In the genomic region with DNA sequence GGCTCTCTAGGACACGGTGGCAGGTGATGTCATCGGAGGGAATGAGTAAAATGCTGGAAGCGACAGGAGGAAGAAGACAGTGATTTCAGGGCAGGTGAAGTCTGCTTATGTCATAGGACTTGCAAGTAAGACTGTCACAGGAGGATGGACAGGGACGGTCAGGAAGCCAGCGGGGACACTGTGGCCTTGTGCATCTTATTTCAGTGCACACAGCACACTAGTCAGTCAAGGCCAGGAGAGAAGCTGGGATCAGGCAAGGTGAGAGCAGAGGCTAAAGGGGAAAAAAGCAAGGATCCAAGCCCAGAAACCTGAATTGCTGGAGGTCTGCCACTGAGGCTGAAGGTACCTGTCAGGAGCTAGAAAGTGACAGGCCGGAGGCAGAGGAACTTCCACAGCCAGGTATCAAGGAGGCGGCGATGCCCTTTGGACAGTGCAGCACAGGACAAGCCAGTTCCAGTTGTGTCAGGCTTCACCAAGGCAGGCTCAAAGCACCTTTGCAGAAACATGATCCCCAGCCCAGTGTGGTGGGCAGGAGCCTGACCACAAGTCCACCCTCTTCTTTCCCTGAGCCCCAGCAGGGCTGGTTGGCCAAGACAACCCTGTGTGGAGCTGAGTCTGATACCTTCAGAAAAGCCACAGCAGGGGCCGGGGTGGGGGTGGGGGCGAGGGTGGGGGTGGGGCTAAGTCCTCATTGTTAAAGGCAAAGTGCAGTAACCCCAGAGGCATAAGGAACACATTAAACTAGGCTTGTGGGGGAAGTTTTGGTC, we compare ENCODE assay signal across 12 mouse cellular contexts. TPM values are rescaled to one million over a fixed set of nuclear protein-coding genes. Genes with fewer than 3 reads are reported as not detected.
DNase-seq lines count a peak whose midpoint lies in the region; ATAC-seq lines count a peak whose summit lies in the region.
"Had no signal": no experiment of that assay in that cellular context is flagged by ENCODE, and none has a peak within 500 bp of the region (broad histone marks: within the 10 kb centered on the region; RNA-seq: fewer than 3 reads in every experiment).

No protein-coding gene starts in this region.

- peaks cover 4% of the 10 kb centered on the region for H3K9me3 ChIP-seq in heart, embryonic 12.5 days (replicated peaks)
- H3K9me3 ChIP-seq in limb, embryonic 11.5 days (ENCODE audit: control insufficient read depth, low read length), result no peaks in the 10 kb centered on the region
- H3K9me3 ChIP-seq: lung, embryonic 15.5 days; midbrain, embryonic 12.5 days had no signal

- H3K9ac ChIP-seq in heart, embryonic 12.5 days, result no peak overlapping the region
- peak overlapping the region; percentile 45; the same call in 1 of the 2 replicates for H3K9ac ChIP-seq in limb, embryonic 11.5 days (ENCODE audit: low read length)
- H3K9ac ChIP-seq: lung, embryonic 15.5 days had no signal

- H3K27me3 ChIP-seq in heart, embryonic 12.5 days (replicated peaks), result peaks cover 12% of the 10 kb centered on the region
- no peaks in the 10 kb centered on the region for H3K27me3 ChIP-seq in limb, embryonic 11.5 days (ENCODE audit: control insufficient read depth, insufficient read depth, low read length)

- no peak overlapping the region for H3K4me2 ChIP-seq in heart, embryonic 12.5 days
- peak overlapping the region; percentile 49 for H3K4me2 ChIP-seq in limb, embryonic 11.5 days (ENCODE audit: low read depth, severe bottlenecking)
- H3K4me2 ChIP-seq: lung, embryonic 15.5 days had no signal

- H3K4me1 ChIP-seq in heart, embryonic 12.5 days (replicated peaks), result peaks cover 12% of the 10 kb centered on the region
- peaks cover 15% of the 10 kb centered on the region for H3K4me1 ChIP-seq in limb, embryonic 11.5 days (ENCODE audit: control insufficient read depth, insufficient read depth, low read length)

- no peak overlapping the region for H3K27ac ChIP-seq in heart, embryonic 12.5 days (ENCODE audit: poor library complexity, severe bottlenecking)
- peak overlapping the region; percentile 94 for H3K27ac ChIP-seq in limb, embryonic 11.5 days (replicated peaks; ENCODE audit: low read depth, low read length)
- H3K27ac ChIP-seq: left cerebral cortex, adult 2 months; lung, embryonic 15.5 days; midbrain, embryonic 12.5 days had no signal

- no peak for DNase-seq in heart, postnatal 36 days
- DNase-seq in embryo, embryonic 10.5 days (ENCODE audit: low spot score), result peak; percentile 52
- DNase-seq in kidney, adult 18-20 months, result peak; percentile 79
- peak; percentile 70 for DNase-seq in limb, embryonic 11.5 days (ENCODE audit: low spot score)
- no peak for DNase-seq in cerebellum, adult 9-11 months
- DNase-seq in left cerebral cortex, adult 8-10 months (ENCODE audit: low spot score in 2 of 2), result no peak
- no peak for DNase-seq in gastrocnemius, postnatal 10 days
- DNase-seq: B cell, adult 2 months had no signal

- intact Hi-C loops in heart, postnatal 36 days (cut with DNase I), result loop anchor here (5.0 kb wide), 2 partner anchors 92 to 327 kb away; no protein-coding TSS in a partner anchor

- no peaks in the 10 kb centered on the region for H3K36me3 ChIP-seq in heart, embryonic 12.5 days
- no peaks in the 10 kb centered on the region for H3K36me3 ChIP-seq in limb, embryonic 11.5 days (ENCODE audit: control insufficient read depth, insufficient read depth, low read length)
- H3K36me3 ChIP-seq: lung, embryonic 15.5 days; midbrain, embryonic 12.5 days had no signal

- H3K4me3 ChIP-seq in heart, embryonic 12.5 days, result no peak overlapping the region
- no peak overlapping the region for H3K4me3 ChIP-seq in limb, embryonic 11.5 days (ENCODE audit: low read depth, low read length)
- H3K4me3 ChIP-seq: left cerebral cortex, adult 2 months; lung, embryonic 15.5 days; midbrain, embryonic 12.5 days had no signal

- WGBS in heart, embryonic 12.5 days, result 59% methylated on average over 10 of the region's 10 CpGs
- 52% methylated on average over 10 of the region's 10 CpGs for WGBS in limb, embryonic 11.5 days

- peak; percentile 36; the same call in 1 of the 2 replicates for ATAC-seq in heart, embryonic 12.5 days (ENCODE audit: insufficient number of reproducible peaks, low FRiP score)
- peak; percentile 81 for ATAC-seq in limb, embryonic 11.5 days (ENCODE audit: insufficient number of reproducible peaks, low FRiP score, low TSS enrichment, low read depth)

RNA-seq across cellular contexts. Expression of a gene that starts 5.4 kb away (rescaled TPM):
- polyA plus RNA-seq in heart, embryonic 12.5 days (2016; fragmentation: Nextera tagmentation; extraction: Ambion mirVana), result 70.8 and 71.5 TPM in 2 replicates
- total RNA-seq in heart, postnatal 36 days (2021), result 100 to 1,000 TPM; 165 to 209 TPM
- polyA plus RNA-seq in limb, embryonic 11.5 days (2014; fragmentation: Nextera tagmentation; extraction: Ambion mirVana), result 50.9 and 53.9 TPM in 2 replicates
- total RNA-seq in left cerebral cortex, adult 8-10 months (2022), result 10 to 100 TPM; 67.3 to 73.9 (median 69.9) TPM
- total RNA-seq in gastrocnemius, postnatal 10 days (2021), result 100 to 1,000 TPM; 104 to 106 TPM

Comparison
In these comparisons a context has a peak if more than half of its experiments do, and no peak if none do; other contexts are left out.
1. DNase-seq: peak in embryo, embryonic 10.5 days (single experiment), kidney, adult 18-20 months (single experiment) and limb, embryonic 11.5 days (single experiment); none in heart, postnatal 36 days (0 of 2), cerebellum, adult 9-11 months (single experiment), left cerebral cortex, adult 8-10 months (0 of 2) and gastrocnemius, postnatal 10 days (single experiment).